Mouse (Mus musculus) heart, adult 2 months (tissue): ENCODE results near the gene Mdfic. TPM values are rescaled to one million over a fixed set of nuclear protein-coding genes. Genes with fewer than 3 reads are reported as not detected.
"Not testable (repeated sequence)": the region's sequence is repeated elsewhere in the genome, so short reads cannot be mapped to it uniquely, and the experiment has no call there.

ENCODE experiments used
- DNase-seq, 2 experiments: peaks; one replicate each; pipeline ENCODE4 v3.0.0; 2021
- H3K27ac ChIP-seq: fragments of 200-600 bp; 2 replicates; pipeline ENCODE4 v1.8.1; 2022
- H3K27me3 ChIP-seq: fragments of 200-500 bp; 2 replicates; pipeline ENCODE4 v1.6.1; 2012; ENCODE audit warnings: mild to moderate bottlenecking, low read length, inconsistent platforms, mixed read lengths; ENCODE audit not compliant: control insufficient read depth, insufficient read depth
- H3K36me3 ChIP-seq: fragments of 200-500 bp; 2 replicates; pipeline ENCODE4 v1.6.1; 2012; ENCODE audit warnings: low read length, inconsistent platforms; ENCODE audit not compliant: control insufficient read depth, insufficient read depth
- H3K4me1 ChIP-seq: fragments of 200-500 bp; 2 replicates; pipeline ENCODE4 v1.6.1; 2011; ENCODE audit warnings: low read length; ENCODE audit not compliant: control insufficient read depth, insufficient read depth
- H3K4me3 ChIP-seq: fragments of 200-600 bp; 2 replicates; pipeline ENCODE4 v1.8.1; 2022
- H3K79me2 ChIP-seq: fragments of 200-500 bp; replicated peaks from 2 replicates; pipeline ENCODE4 v1.6.1; 2012; ENCODE audit warnings: mild to moderate bottlenecking, inconsistent platforms, low read length, moderate library complexity, mixed read lengths; ENCODE audit not compliant: control insufficient read depth, insufficient read depth
- H3K9ac ChIP-seq: fragments of 200-500 bp; 2 replicates; pipeline ENCODE4 v1.6.1; 2012; ENCODE audit warnings: low read depth, mild to moderate bottlenecking, control low read depth, inconsistent platforms, low read length, mixed read lengths
- CTCF ChIP-seq: fragments of 200-600 bp; IDR thresholded peaks from 2 replicates; pipeline ENCODE4 v1.8.1; 2022; ENCODE audit warnings: antibody characterized with exemption, mild to moderate bottlenecking, moderate library complexity
- EP300 ChIP-seq: fragments of 200-500 bp; IDR thresholded peaks from 2 replicates; pipeline ENCODE4 v1.6.1; 2011; ENCODE audit warnings: low read depth, low read length, control low read depth; ENCODE audit not compliant: insufficient read depth
- POLR2A ChIP-seq: fragments of 200-500 bp; IDR thresholded peaks from 2 replicates; pipeline ENCODE4 v1.6.1; 2011; ENCODE audit warnings: mild to moderate bottlenecking, low read depth, low read length, control low read depth; ENCODE audit not compliant: insufficient read depth
- WGBS: fragments of 180-500 bp; shearing (Covaris S2); methylation state at CpG from one replicate; pipeline ENCODE4 v1.1.7; 2018; 5-methylcytosine and 5-hydroxymethylcytosine counted together
- intact Hi-C: fragments of 180-260 bp; cut with DNase I; formaldehyde crosslinking; loops from one replicate; pipeline ENCODE4 v1.15.1; 2025
- long read RNA-seq: library from polyadenylated mRNA; stranded (forward); transcript quantifications from one replicate; pipeline ENCODE4 v2.0.0, GENCODE M21; 2021
- polyA plus RNA-seq: library from polyadenylated mRNA; depleted of rRNA; stranded (reverse); fragments of >200 nt; gene quantifications from 2 replicates; pipeline ENCODE4 v1.2.3, GENCODE M21; 2012; rRNA removed
- total RNA-seq, 2 experiments: library from RNA; stranded (reverse); gene quantifications; 2 replicates each; pipeline ENCODE4 v1.2.3; 2021

Gene Mdfic
- total RNA-seq (10 to 100 TPM; 14.5 to 15.3 TPM), polyA plus RNA-seq (5.3 and 10.3 TPM in 2 replicates)
- long read RNA-seq, transcript Mdfic-207 (5 exons, 3,431 nt): major isoform, 6 of 13 reads
- long read RNA-seq, partial matches to known transcripts: 0 of 13 reads
- long read RNA-seq, other reads (novel, unspliced or antisense): 3 of 13 reads

- Histone ChIP-seq H3K27ac (peak within 1 kb of the TSS; percentile 88), H3K79me2 (peaks cover 2% of the 10 kb centered on the region; the same call in 1 of the 2 replicates), H3K27me3 (no peaks in the 10 kb centered on the region), H3K4me1 (peaks cover 9% of the 10 kb centered on the region), H3K4me3 (peak within 1 kb of the TSS; percentile 91), H3K36me3 (peaks cover 16% of the 10 kb centered on the region), H3K9ac (peak within 1 kb of the TSS; percentile 94)
- no peak for TF ChIP-seq CTCF
- no peak for TF ChIP-seq POLR2A
- TF ChIP-seq EP300: no peak
- intact Hi-C loops: loop anchor here (2.0 kb wide), 2 partner anchors 26 to 70 kb away; no protein-coding TSS in a partner anchor
- DNase-seq: peak; percentile 84 to 85
- 2% methylated on average over 16 of the region's 16 CpGs for WGBS
Measured at GRCm38 (mm10) chr6:15720461-15720817, at the start of gene Mdfic. Gene Mdfic (plus strand): TSS chr6:15720661.

GRCm38 (mm10) chr6:15671364-15671763, 49.1 kb upstream of the Mdfic start:
- no peaks in the 10 kb centered on the region for H3K36me3 ChIP-seq
- TF ChIP-seq EP300: no peak
- TF ChIP-seq POLR2A: no peak
- TF ChIP-seq CTCF: peak; percentile 49
- H3K9ac ChIP-seq: no peak overlapping the region
- H3K79me2 ChIP-seq: no peaks in the 10 kb centered on the region
- H3K27ac ChIP-seq: no peak overlapping the region
- intact Hi-C loops: loop anchor here (5.0 kb wide), 2 partner anchors 46 to 121 kb away; no protein-coding TSS in a partner anchor
- no peak overlapping the region for H3K4me3 ChIP-seq
- no peaks in the 10 kb centered on the region for H3K4me1 ChIP-seq
- no peaks in the 10 kb centered on the region for H3K27me3 ChIP-seq
- DNase-seq: no peak

- H3K27me3 ChIP-seq: no peaks in the 10 kb centered on the region
- TF ChIP-seq CTCF (no peak), POLR2A (no peak), EP300 (no peak)
- H3K4me3 ChIP-seq: no peak overlapping the region
- H3K4me1 ChIP-seq: no peaks in the 10 kb centered on the region
- no peak overlapping the region for H3K9ac ChIP-seq
- 89% methylated on average over 4 of the region's 4 CpGs for WGBS
- H3K36me3 ChIP-seq: no peaks in the 10 kb centered on the region
- intact Hi-C loops: no loop called here
- H3K27ac ChIP-seq: no peak overlapping the region
- H3K79me2 ChIP-seq: no peaks in the 10 kb centered on the region
- no peak for DNase-seq
Measured at GRCm38 (mm10) chr6:15710080-15710479, 10.4 kb upstream of the Mdfic start.

GRCm38 (mm10) chr6:15710706-15711105, 9.8 kb upstream of the Mdfic start:
- H3K79me2 ChIP-seq: no peaks in the 10 kb centered on the region
- TF ChIP-seq EP300 (no peak), CTCF (no peak), POLR2A (no peak)
- H3K4me1 ChIP-seq: no peaks in the 10 kb centered on the region
- DNase-seq: no peak
- no peak overlapping the region for H3K4me3 ChIP-seq
- H3K9ac ChIP-seq: no peak overlapping the region
- whole genome bisulfite sequencing: 90% methylated on average over 7 of the region's 7 CpGs
- no peaks in the 10 kb centered on the region for H3K27me3 ChIP-seq
- intact Hi-C loops: no loop called here
- H3K27ac ChIP-seq: no peak overlapping the region
- H3K36me3 ChIP-seq: no peaks in the 10 kb centered on the region

GRCm38 (mm10) chr6:15712860-15713385, 7.5 kb upstream of the Mdfic start:
- H3K79me2 ChIP-seq: no peaks in the 10 kb centered on the region
- no peaks in the 10 kb centered on the region for H3K27me3 ChIP-seq
- no peak overlapping the region for H3K27ac ChIP-seq
- no peaks in the 10 kb centered on the region for H3K36me3 ChIP-seq
- TF ChIP-seq EP300 (no peak), POLR2A (no peak), CTCF (no peak)
- H3K9ac ChIP-seq: no peak overlapping the region
- intact Hi-C loops: no loop called here
- H3K4me3 ChIP-seq: no peak overlapping the region
- H3K4me1 ChIP-seq: no peaks in the 10 kb centered on the region
- 90% methylated on average over 2 of the region's 2 CpGs for WGBS
- DNase-seq: no peak

GRCm38 (mm10) chr6:15714036-15714435, 6.4 kb upstream of the Mdfic start:
- H3K79me2 ChIP-seq, H3K4me1 ChIP-seq, intact Hi-C loops, DNase-seq, H3K4me3 ChIP-seq, H3K27ac ChIP-seq, H3K27me3 ChIP-seq, H3K9ac ChIP-seq, H3K36me3 ChIP-seq: not testable (repeated sequence)
- WGBS: 97% methylated on average over 1 of the region's 1 CpGs
